Mouse (Mus musculus): Measurements from ENCODE around the gene 2610528J11Rik. TPM values are rescaled to one million over a fixed set of nuclear protein-coding genes. Genes with fewer than 3 reads are reported as not detected.
A peak's percentile ranks its signal among the peaks of the same experiment; 100 is the strongest.
"Not testable (repeated sequence)": the region's sequence is repeated elsewhere in the genome, so short reads cannot be mapped to it uniquely, and the experiment has no call there.

The 2610528J11Rik gene
- polyA plus RNA-seq (2015; fragmentation: Nextera tagmentation; extraction: Ambion mirVana): not detected in 2 replicates

DNA sequence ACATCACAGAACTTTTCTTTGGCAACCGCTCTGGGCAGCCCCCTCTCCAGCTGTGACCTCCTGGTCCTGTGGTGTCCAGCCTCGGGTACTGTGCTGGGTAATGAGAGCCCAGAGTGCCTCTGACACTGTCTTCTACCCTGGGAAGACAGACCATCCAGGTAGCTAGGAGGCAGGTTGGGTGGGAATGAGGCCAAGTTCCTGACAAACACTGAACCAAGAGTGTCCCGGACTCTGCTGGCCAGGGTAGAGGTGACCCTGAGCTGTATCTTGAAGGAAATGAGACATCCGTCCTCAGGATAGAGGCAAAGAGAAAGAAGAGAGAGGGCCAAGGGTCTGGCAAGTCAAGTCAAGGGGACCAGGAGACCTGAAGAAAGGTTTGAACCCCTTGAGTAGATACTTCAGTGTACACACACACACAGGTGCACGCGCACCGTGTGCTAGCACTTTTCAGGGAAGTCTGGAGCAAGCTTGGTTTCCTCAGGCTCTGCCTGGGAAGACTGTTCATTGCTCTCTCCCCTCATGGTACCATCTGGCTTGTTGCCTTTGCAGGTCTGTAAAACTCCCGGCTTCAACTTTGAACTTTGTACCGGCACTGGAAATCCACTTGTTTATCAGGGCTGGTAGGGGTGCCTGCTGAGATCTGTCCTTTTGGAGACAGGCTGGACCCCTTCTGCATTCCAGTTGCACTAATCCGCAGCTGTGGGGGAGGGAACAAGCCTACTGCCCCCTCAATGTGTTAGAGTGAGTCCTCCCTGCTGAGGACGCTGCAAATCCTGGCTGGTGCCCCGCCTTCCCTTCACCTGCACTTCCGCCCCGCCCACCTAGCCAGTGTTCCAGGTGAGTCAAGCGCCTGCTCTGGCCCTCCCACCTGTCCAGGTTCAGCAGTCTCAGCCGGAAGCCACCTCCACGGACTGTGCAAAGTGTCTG is at the start of gene 2610528J11Rik:
Gene 2610528J11Rik (plus strand): TSS at position 592 of the 927 bp plus-strand sequence.
- Histone ChIP-seq H3K36me3 (no peaks in the 10 kb centered on the region), H3K9me3 (no peaks in the 10 kb centered on the region), H3K4me3 (no peak within 1 kb of the TSS), H3K27ac (replicated peaks) (no peak within 1 kb of the TSS), H3K9ac (no peak within 1 kb of the TSS), H3K4me1 (replicated peaks) (no peaks in the 10 kb centered on the region), H3K4me2 (no peak within 1 kb of the TSS), H3K27me3 (no peaks in the 10 kb centered on the region)
- ATAC-seq (ENCODE audit: low read depth): no peak
- WGBS: 49% methylated on average over 17 of the region's 17 CpGs

DNA sequence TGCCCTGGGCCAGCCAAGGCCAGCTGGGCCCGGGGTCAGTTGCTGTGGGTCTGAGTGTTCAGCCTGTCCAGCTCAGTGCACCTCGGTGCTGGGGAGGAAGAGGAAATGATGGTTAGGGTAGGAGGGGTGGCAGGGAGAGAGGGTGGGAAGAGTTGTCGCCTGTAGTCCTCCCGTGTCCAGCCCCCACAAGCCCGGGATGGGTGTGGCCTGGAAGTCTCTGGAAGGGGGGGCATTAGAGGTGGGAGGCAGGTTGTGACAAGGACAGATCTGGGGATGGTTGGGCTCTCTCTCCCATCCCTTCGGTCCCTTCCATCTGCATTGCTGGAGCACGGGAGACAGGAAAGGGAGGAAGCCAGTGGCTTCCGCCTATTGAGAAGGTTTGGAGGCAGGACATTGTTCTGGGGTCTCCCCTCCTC is 37.1 kb upstream of the 2610528J11Rik start, which contains the start of gene Tie1:
Gene Tie1 (minus strand): TSS at position 345 of the 416 bp plus-strand sequence.
- no peaks in the 10 kb centered on the region for H3K36me3 ChIP-seq
- 70% methylated on average over 8 of the region's 8 CpGs for WGBS
- H3K27me3 ChIP-seq: no peaks in the 10 kb centered on the region
- no peak within 1 kb of the TSS for H3K4me3 ChIP-seq
- H3K4me2 ChIP-seq: peak within 1 kb of the TSS; percentile 24; the same call in 1 of the 2 replicates
- no peaks in the 10 kb centered on the region for H3K4me1 ChIP-seq (replicated peaks)
- no peaks in the 10 kb centered on the region for H3K9me3 ChIP-seq
- H3K27ac ChIP-seq (replicated peaks): no peak within 1 kb of the TSS
- H3K9ac ChIP-seq: no peak within 1 kb of the TSS
- ATAC-seq (ENCODE audit: low read depth): no peak

DNA sequence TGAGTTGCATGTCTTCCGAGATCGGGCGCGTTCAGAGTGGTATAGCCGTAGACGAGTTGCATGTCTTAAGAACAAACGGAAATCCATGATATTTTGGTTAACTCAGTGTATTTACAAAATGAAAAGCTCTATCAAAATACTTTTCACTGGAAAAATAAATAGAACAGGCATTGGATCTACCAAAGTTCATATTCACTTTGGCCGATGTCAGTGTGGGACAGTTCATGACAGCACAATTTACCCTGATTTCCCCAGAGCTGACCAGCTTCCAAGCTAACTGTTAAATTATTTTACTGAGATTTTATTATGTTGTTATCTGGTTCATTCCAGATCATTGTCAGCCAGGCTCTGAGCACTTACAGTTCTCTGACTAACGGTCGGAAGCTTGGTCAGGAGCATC is 36.3 kb upstream of the 2610528J11Rik start:
- no peak overlapping the region for H3K27ac ChIP-seq (replicated peaks)
- 92% methylated on average over 10 of the region's 10 CpGs for whole genome bisulfite sequencing
- no peak overlapping the region for H3K4me3 ChIP-seq

DNA sequence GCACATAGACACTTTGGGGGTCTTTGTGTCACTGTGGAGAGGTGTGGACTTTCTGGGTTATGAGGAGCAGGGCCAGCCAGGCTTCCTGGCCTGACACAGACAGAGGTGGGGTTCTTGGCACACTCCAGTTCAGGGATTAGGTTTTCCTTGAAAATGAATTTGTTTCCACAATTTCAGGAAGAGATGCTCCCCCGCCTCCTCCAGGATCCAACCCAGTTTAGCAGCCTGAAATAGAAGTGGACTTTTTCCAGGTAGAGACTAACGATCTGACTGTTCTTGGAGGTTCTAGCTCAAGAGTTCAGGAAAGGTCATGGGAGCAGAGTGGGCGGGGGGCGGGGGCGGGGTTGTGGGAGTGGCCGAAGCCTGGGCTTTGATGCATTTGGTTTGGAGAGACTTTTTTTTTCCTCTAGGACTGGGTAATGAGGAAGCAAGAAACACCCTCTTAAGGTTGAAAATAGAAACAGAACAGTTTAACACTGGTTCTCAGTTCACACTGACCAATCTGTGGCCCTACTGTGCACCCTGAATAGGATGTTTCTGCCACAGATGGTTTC is 26.6 kb upstream of the 2610528J11Rik start:
- H3K4me2 ChIP-seq: no peak overlapping the region
- H3K9ac ChIP-seq: no peak overlapping the region
- no peaks in the 10 kb centered on the region for H3K27me3 ChIP-seq
- H3K27ac ChIP-seq (replicated peaks): no peak overlapping the region
- H3K4me1 ChIP-seq (replicated peaks): no peaks in the 10 kb centered on the region
- no peaks in the 10 kb centered on the region for H3K36me3 ChIP-seq
- ATAC-seq (ENCODE audit: low read depth): no peak
- H3K4me3 ChIP-seq: no peak overlapping the region
- no peaks in the 10 kb centered on the region for H3K9me3 ChIP-seq
- WGBS: 50% methylated on average over 6 of the region's 6 CpGs

More for the DNA sequence above, 36.3 kb upstream of the 2610528J11Rik start:
- Histone ChIP-seq H3K9me3 (no peaks in the 10 kb centered on the region), H3K4me1 (replicated peaks) (no peaks in the 10 kb centered on the region), H3K4me2 (no peak overlapping the region), H3K27me3 (no peaks in the 10 kb centered on the region), H3K36me3 (no peaks in the 10 kb centered on the region), H3K9ac (no peak overlapping the region)
- no peak for ATAC-seq (ENCODE audit: low read depth)

DNA sequence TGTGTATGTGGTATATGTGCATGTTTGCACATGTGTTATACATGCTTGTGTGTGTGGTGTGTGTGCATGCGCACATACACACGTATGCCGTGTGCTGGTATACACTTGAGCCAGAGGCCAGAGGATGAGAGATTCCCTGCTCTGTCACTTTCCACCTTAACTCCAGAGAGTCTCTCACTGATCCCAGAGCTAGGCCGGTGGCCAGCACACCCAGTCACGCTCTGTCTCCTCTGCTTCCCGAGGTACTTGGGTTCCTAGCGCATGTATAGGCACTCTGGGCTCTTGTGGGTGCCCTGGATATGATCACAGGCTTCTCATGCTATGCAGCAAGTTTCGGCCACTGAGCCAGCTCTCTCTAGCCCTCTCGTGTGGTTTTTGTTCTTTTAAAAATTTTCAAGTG is 26.0 kb upstream of the 2610528J11Rik start:
- Histone ChIP-seq H3K9ac (no peak overlapping the region), H3K4me3 (no peak overlapping the region), H3K36me3 (no peaks in the 10 kb centered on the region), H3K4me1 (replicated peaks) (no peaks in the 10 kb centered on the region), H3K4me2 (no peak overlapping the region), H3K27me3 (no peaks in the 10 kb centered on the region), H3K27ac (replicated peaks) (no peak overlapping the region), H3K9me3 (no peaks in the 10 kb centered on the region)
- WGBS: 69% methylated on average over 9 of the region's 9 CpGs
- ATAC-seq (ENCODE audit: low read depth): no peak

DNA sequence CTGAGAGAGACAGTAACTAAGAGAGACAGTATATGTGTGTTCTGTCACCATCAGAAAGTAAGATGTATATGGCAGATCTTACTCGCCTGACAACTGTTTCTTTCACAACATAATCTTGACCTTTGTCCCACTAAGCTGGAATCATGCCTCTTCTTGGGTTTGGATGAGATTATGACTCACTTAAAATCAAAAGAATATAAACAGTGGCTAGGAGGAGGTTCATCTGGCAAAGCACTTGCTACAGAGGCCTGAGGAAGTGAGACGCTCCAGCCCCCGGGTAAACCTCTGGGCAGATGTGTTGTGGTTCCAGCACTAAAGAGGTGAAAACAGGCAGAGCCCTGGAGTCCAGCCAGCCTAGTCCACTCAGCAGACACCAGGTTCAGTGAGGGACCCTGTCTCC is 21.2 kb upstream of the 2610528J11Rik start:
- Histone ChIP-seq H3K9me3 (no peaks in the 10 kb centered on the region), H3K27me3 (no peaks in the 10 kb centered on the region), H3K4me3 (no peak overlapping the region), H3K36me3 (no peaks in the 10 kb centered on the region), H3K4me2 (no peak overlapping the region), H3K9ac (no peak overlapping the region), H3K4me1 (replicated peaks) (no peaks in the 10 kb centered on the region), H3K27ac (replicated peaks) (no peak overlapping the region)
- 78% methylated on average over 3 of the region's 3 CpGs for WGBS
- ATAC-seq (ENCODE audit: low read depth): no peak

DNA sequence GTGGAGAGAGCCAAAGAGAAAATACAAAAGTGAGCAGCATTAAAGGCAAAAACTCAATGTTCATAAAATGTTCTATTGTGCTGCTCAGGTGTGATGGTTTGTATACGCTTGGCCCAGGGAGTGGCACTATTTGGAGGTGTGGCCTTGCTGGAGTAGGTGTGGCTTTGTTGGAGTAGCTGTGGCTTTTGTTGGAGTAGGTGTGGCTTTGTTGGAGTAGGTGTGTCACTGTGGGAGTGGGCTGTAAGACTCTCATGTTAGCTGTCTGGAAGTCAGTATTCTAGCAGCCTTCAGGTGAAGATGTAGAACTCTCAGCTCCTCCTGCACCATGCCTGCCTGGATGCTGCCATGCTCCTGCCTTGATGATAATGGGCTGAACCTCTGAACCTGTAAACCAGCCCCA is 19.6 kb upstream of the 2610528J11Rik start:
- H3K9me3 ChIP-seq; H3K4me3 ChIP-seq; H3K4me1 ChIP-seq (replicated peaks); H3K4me2 ChIP-seq; H3K9ac ChIP-seq; H3K36me3 ChIP-seq; H3K27me3 ChIP-seq; ATAC-seq (ENCODE audit: low read depth); H3K27ac ChIP-seq (replicated peaks): not testable (repeated sequence)
- WGBS: 82% methylated on average over 1 of the region's 1 CpGs

DNA sequence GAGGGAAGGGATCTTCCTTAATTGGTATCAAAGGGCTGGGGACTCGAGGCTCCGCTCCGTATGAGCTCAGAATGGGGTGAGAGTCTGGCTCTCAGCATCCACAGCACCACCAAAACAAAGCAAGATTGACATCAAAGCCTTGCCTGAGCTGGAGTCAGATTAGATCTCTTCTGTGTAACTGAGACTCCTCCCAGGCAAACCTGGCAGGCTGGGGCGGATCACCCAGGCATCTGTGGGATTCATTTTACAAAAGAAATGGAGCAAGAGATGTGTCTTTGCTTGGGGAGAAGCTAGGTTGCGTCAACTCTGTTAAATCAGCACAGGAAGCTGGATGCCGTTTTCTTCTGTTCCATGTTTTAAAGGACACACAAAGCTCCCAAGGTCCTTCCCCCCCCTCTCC is 17.7 kb upstream of the 2610528J11Rik start:
- no peaks in the 10 kb centered on the region for H3K9me3 ChIP-seq
- ATAC-seq (ENCODE audit: low read depth): no peak
- H3K4me2 ChIP-seq: no peak overlapping the region
- H3K27ac ChIP-seq (replicated peaks): no peak overlapping the region
- peaks cover 4% of the 10 kb centered on the region; the same call in 1 of the 2 replicates for H3K4me1 ChIP-seq (replicated peaks)
- H3K27me3 ChIP-seq: no peaks in the 10 kb centered on the region
- H3K9ac ChIP-seq: no peak overlapping the region
- H3K36me3 ChIP-seq: no peaks in the 10 kb centered on the region
- no peak overlapping the region for H3K4me3 ChIP-seq
- WGBS: 33% methylated on average over 6 of the region's 6 CpGs

DNA sequence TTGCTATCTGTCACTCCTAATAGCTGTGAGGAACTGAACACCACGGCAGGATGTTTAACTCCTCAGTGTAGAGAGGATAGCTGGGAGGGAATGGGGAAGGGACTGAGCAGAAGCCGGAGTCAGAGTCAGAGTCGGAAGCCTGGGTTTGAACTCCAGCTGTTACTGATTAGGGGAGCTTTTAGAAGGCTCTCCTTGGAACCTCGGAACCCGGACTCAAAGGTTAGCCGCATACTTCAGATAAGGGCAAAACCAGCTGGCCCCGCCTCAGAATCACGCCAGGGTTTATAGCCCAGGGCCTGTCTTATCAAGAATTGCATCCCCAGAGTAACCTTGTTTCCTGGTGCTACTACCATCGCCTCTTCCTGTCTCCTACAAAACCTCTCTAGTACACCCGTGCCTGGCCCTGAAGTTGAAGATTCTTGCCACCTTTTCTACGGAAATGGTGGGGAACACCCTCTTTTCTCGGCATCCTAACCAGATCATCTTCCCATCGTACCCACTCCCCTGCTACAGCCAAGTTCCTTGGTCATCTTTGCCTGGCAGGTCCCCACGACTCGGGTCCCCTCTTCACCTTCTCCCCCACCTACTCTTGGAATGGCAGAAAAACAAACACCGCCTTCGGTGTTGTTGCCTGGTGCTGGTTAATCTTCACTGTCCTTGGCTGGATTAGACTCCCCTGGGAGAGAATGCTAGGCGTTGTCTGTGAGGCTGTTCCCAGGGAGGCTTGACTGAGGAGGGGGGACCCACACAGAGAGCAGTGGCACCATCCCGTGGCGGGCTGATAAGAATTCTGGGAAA is 9.9 kb upstream of the 2610528J11Rik start:
- Histone ChIP-seq H3K4me1 (replicated peaks) (peaks cover 14% of the 10 kb centered on the region), H3K36me3 (no peaks in the 10 kb centered on the region), H3K9me3 (no peaks in the 10 kb centered on the region), H3K4me3 (no peak overlapping the region), H3K27ac (replicated peaks) (no peak overlapping the region), H3K27me3 (peaks cover 6% of the 10 kb centered on the region), H3K9ac (no peak overlapping the region), H3K4me2 (peak overlapping the region; percentile 18)
- 32% methylated on average over 20 of the region's 20 CpGs for WGBS
- ATAC-seq (ENCODE audit: low read depth): 0 out of 2 replicates have a peak, but pooled peaks have one; percentile 11

DNA sequence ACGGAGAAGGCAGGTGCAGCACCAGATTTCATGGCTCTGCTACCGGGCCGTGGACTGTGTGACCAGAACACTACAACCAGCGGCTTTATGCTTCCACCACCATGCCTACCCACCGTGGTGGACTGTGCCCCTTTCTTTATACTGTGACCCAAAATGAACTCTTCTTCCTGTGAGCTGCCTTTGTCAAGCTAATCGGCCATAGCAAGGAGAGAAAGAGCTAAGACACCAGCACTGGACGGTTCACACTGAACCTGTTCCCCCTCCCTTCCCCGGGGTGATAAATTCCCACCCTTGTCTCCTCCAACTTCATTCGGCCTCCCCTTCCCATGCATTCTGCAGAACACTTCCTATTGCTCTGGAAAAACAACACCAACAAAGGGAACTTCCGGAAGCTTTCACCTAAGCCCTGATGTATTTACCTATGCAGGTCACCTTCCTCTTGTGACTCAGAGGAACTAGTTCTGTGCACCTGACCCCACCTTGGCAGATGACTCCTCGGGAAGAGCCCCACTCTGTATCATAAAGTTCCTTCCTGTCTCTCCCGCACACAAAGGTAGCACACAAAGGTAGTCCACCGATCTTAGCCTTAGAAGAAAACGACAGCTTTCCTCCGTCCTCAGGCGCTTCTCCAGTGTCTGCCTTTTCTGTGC is 9.2 kb upstream of the 2610528J11Rik start:
- Histone ChIP-seq H3K27me3 (peaks cover 6% of the 10 kb centered on the region), H3K27ac (replicated peaks) (no peak overlapping the region), H3K9me3 (no peaks in the 10 kb centered on the region), H3K36me3 (no peaks in the 10 kb centered on the region), H3K4me3 (no peak overlapping the region), H3K9ac (no peak overlapping the region), H3K4me1 (replicated peaks) (peaks cover 14% of the 10 kb centered on the region), H3K4me2 (peak overlapping the region; percentile 18)
- no peak for ATAC-seq (ENCODE audit: low read depth)
- WGBS: 30% methylated on average over 16 of the region's 16 CpGs

DNA sequence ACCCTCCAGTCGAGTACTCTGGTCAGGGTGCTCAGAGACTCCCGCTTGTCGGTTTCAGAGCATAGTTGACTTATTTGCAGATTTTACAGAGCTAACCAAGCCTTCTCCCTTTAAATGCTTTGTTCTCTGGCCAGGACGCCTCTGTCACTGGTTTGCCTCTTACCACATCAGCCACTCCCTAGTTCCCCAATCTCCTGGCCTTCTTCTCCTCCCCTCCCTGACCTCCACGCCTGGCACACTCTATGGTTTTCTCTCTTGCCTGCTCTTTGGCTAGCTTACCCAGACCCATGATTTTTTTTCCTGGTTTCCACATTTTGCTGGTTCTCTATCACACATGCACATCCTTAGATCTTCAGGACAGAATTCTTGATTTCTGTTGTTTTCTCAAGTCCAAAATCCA is 8.6 kb upstream of the 2610528J11Rik start:
- Histone ChIP-seq H3K4me2 (no peak overlapping the region), H3K9ac (no peak overlapping the region), H3K36me3 (no peaks in the 10 kb centered on the region), H3K27ac (replicated peaks) (no peak overlapping the region), H3K9me3 (no peaks in the 10 kb centered on the region), H3K27me3 (peaks cover 6% of the 10 kb centered on the region), H3K4me1 (replicated peaks) (peaks cover 14% of the 10 kb centered on the region), H3K4me3 (no peak overlapping the region)
- 68% methylated on average over 5 of the region's 5 CpGs for WGBS
- no peak for ATAC-seq (ENCODE audit: low read depth)
